Mouse (Mus musculus): Measurements from ENCODE around the gene Zfp784.

DNA sequence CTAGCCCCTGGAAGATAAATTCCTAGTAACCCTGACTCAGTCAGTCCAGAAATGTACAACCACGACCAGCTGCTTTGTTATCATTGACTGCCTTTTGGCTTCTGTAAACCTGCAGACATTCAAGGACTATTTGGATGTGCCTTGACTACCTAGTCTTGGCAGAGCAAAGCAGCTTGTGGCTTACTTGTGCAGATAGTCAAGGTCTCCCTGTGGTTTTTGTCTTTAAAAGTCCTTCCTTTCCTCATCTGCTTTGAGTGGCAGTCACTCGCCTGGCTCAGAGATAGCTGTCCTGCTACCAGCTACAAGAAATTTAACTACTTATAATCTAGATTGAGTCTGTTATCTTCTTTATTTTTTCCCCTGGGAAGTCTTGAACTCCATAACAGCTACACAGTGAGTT is 6.7 kb upstream of the Zfp784 start:
- TF ChIP-seq GATA1 (IDR thresholded peaks at IDR 0.05; ENCODE audit: low read length) (no peak), TAL1 (IDR thresholded peaks at IDR 0.05; ENCODE audit: low read length) (no peak)

Measured in erythroblast, embryonic 14.5 days (primary cell).